Mouse (Mus musculus) hematopoietic stem cell, adult 5-6 weeks (primary cell): ENCODE results near the gene Fgfr1op. TPM values are rescaled to one million over a fixed set of nuclear protein-coding genes. Genes with fewer than 3 reads are reported as not detected.
"Not testable (repeated sequence)": the region's sequence is repeated elsewhere in the genome, so short reads cannot be mapped to it uniquely, and the experiment has no call there.

Experiments
- ATAC-seq, 2 experiments: fragments of 125-278 bp in 1 of 2; replicated peaks in 1 of 2; 2 replicates each; pipeline ENCODE4 v1.8.0; 2016 to 2017; ENCODE audit warnings: inconsistent platforms in 2 of 2, mild to moderate bottlenecking in 2 of 2, moderate number of reproducible peaks in 2 of 2, low read depth in 1 of 2, moderate TSS enrichment in 1 of 2; ENCODE audit not compliant: low FRiP score in 2 of 2, poor library complexity in 2 of 2, severe bottlenecking in 2 of 2, insufficient read depth in 1 of 2, low TSS enrichment in 1 of 2
- total RNA-seq: library from RNA; stranded (forward); fragments of 172-1452, 232-1000 nt; gene quantifications from 2 replicates; pipeline ENCODE4 v1.2.3, GENCODE M21; 2017

Fgfr1op gene
- total RNA-seq, 1 experiment from 2014 or later: 64.7 TPM

DNA sequence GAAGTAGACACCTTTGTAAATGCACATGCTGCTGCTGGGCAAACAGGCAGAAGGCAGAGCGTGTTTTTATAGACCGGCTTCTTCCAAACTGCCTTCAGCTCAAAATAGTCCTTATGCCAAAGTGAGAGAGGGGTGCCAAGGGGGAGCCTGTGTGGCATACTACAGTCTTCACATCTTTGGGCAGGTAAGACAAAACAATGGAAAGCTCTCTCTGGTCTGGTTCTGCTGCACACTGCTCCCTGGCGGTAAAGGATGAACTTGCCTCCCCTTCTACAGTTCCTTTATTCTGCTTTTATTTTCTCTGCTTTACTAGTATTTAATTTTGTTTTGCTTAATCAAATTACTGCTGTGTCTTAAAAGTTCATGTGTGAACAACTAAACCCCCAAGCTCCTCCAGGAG is 4.3 kb upstream of the Fgfr1op start:
- not testable (repeated sequence) for ATAC-seq

DNA sequence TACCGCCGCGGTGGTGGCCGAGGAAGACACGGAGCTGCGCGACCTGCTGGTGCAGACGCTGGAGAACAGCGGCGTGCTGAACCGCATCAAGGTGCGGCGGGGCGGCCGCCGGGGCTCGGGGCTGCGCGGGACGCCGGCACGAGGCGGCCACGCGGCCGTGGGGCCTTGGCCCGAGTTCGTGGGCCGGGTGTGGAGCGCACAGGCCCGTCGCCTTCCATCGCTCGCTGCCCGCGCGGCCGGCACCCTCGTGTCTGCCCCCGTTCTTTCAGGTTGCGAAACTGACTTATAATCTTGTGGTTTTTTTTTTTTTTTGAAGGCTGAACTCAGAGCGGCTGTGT is 276 bp downstream of the Fgfr1op start:
- ATAC-seq: not testable (repeated sequence)

DNA sequence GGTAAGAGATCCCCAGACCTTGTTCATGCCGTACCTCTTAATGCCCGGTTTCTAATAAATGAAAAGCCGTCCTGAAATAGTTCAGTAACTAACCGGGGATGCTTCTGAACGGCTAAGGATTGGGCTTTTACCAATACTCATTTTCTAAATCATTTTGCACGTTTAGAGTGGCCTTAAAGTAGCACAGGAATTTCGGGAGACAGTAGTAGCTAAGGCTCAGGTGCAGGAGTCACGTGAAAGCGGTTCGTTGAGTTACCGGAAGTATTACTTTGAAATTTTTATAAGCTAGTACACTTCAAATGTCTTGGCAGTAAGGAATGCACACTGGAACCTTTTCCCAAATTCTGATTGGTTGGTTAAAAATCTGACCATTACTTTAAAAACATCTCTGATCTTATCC is 676 bp downstream of the Fgfr1op start:
- ATAC-seq: not testable (repeated sequence)

DNA sequence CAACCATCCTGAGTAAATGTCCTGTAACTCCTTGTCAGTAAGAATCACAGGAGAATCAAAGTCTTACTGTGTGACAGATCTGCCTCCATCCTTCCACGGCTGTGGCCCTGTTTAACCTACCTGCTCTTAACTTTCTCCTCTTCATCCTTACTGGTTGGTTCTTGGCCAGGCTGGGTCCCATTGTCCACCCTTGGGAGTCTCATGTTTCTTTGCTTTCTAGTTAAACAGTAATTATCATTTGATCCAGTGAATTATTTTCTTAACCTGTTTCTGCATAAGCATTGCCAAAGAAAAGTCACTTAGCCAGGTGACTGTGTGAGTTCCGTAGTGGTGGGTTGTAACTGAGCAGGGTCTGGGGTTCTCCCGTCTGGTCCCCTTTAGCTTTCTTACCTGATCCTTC is 1.2 kb downstream of the Fgfr1op start:
- ATAC-seq: not testable (repeated sequence)

DNA sequence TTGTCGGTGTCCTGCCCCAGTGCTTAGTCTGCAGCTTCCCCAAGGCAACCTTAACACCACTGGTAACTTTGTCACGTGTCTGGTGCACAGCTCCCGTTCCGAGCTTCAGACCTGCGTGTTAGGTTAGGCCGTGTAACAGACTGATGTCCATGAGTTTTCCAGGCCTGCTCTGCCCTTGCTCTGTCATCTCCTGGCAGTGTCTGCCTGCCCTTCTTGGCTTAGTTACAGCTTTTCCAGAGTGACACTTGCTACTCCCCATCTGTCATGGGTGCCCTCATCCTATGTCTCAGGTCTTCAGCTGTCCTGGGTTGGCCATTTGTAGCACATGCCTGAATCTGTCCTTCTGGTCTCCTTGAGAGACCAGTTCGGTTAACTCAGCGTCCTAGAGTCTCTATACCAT is 2.1 kb downstream of the Fgfr1op start:
- not testable (repeated sequence) for ATAC-seq

DNA sequence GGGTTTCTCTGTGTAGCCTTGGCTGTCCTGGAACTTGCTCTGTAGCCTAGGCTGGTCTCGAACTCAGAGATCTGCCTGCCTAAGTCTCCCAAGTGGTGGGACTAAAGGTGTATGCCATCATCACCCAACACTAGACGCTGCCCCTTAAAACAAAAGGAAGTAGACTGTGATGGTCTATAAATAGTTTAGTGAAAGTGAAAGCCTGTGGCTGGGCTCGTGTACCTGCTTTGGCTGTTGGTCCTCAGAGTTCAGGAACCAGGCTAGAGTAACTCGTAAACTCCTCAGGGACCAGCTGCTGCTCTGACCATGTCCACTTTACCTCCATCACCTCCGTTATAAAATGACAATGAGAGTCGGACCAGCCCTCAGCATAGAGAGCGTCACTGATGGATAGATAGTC is 5.0 kb downstream of the Fgfr1op start:
- ATAC-seq: peak; percentile 43 to 59; a peak in 2 of 4 replicates

DNA sequence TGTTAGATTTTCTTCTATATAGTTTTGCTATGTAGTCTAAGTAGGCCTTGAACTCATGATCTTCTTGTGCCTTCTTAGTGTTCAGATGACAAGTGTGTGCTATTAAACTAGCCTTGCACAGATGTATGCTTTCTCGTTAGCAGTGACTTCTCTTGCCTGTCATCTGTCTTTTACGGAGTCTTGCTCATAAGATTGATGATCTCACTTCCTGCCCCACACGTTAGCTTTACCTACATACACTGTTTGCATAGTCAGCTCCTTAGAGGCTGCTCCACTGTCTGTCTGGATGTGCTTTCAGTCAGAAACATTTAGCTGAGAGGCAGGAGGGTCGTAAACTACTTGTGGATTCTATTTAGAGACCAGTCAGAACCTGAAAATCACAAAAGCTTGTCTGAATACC is 5.8 kb downstream of the Fgfr1op start:
- no peak for ATAC-seq

DNA sequence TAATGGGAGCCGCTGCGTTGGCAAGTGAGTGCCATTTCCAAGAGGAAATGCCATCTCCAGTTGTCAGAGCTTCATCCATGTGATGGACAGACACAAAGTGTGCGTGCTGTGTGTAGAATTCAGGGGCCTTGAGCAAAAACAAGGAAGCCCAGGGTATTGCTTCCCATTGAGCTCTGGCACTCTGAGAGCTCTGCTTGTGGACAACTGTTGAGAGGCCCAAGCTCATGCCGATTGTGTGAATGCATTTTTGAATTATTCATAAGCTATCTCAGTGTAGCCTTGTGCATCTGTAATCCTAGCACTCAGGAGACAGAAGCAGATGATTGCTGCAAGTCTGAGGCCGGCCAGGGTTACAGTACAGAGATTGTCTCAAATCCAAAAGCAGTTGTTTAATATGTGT is 11.8 kb downstream of the Fgfr1op start:
- ATAC-seq: no peak

DNA sequence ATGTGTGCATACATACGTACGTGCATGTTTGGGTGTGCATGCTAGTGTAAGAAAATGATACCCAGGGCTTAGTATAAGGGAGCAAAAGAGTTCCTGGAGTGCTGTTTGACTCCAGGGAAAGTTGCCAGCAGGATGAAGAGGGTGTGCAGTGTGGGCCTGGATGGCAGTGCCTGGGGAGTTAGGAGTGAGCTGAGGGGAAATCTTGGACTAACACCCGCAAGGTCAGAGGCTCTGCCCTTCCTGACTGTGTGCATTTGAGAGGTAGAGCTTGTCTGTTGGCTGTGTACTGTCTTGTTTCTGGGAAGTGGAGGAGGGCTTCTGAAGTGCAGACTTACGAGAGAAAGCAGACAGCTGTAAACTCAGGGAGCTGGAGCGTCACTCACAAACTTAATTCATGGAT is 18.5 kb downstream of the Fgfr1op start:
- no peak for ATAC-seq

DNA sequence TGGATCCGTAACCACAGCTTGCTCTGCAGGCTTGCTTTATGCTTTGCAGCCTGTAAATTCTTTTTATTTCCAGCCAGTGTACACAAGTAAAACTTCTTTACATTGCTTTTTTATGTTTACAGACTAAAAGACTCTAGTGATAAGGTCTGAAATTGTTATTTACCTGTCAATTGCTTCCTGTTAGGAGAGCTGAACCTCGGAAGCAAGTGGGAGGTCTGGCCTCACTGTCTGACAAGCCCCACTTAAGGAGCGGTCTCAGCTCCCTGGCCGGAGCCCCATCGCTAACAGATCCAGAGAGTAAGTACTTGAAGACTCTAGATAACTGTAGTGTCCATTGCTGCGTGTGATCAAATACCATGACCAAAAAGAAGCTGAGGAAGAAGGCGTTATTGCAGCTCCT is 18.9 kb downstream of the Fgfr1op start:
- ATAC-seq: no peak

DNA sequence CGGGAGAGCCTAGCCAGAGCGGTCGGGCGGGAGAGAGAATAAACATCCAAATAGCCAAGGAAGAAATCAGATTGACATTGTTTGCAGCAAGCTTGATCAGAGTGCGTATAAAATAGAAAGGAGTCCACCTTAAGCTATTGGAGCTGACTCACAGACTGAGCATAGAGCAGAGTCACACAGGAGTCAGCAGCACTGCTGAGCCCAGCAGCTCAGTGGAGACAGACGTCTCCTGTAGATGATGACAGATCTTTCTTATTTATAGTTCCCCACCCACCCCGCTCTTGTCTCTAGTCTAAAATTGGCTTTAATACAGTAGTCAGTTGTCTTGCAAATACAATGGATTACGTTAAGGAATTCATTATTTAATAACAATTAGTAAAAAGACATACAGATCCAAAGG is 28.4 kb downstream of the Fgfr1op start:
- no peak for ATAC-seq

DNA sequence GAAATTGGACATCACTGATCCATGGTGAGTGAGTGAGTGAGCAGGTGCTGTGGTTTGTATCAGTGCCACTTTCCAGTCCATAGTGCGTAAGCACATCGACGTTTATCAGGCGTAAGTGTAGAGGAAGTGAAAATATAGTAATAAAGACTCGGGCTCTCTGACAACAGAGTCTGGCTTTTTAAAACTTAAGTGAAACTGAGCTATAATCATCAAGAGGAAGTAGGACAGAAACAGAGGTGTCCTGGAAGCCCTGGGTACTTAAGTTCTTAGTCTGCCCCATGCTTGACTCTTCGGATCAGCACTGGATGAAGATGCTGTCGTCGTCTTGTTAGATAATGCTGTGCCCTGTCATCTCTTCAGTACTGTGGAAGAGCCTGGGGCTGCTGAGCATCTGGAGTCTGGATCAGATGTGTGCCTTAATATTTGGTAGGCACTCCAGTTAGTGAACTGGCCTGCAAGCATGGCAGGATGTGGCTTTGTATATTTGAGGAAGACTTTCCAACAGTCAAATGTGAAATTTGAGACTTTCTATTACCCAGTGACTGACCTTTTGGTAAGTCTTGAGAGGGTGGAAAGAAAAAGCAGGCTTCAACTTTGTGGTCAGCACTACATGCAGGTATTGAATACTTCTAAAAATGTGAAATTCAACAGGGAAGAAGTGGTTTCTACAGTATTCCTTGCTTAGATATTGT is 30.5 kb downstream of the Fgfr1op start:
- peak; percentile 52 to 61 for ATAC-seq

DNA sequence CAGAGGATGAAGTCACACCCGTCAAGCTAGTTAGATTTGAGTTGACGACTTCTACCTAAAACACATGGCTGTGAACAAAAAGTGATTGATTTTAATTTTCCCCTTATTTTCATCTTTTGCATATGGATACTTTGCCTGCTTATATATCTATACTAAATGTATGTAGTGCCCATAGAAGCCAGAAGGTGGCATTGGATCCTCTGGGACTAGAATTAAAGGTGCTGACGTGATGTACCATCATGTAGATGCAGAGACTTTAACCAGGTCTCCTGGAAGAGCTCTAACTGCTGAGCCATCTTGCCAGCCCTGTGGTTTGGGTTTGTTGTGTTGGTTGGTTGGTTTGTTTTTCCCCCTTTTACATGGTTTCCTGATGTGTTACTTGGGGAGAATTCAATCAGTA is 32.4 kb downstream of the Fgfr1op start:
- no peak for ATAC-seq

DNA sequence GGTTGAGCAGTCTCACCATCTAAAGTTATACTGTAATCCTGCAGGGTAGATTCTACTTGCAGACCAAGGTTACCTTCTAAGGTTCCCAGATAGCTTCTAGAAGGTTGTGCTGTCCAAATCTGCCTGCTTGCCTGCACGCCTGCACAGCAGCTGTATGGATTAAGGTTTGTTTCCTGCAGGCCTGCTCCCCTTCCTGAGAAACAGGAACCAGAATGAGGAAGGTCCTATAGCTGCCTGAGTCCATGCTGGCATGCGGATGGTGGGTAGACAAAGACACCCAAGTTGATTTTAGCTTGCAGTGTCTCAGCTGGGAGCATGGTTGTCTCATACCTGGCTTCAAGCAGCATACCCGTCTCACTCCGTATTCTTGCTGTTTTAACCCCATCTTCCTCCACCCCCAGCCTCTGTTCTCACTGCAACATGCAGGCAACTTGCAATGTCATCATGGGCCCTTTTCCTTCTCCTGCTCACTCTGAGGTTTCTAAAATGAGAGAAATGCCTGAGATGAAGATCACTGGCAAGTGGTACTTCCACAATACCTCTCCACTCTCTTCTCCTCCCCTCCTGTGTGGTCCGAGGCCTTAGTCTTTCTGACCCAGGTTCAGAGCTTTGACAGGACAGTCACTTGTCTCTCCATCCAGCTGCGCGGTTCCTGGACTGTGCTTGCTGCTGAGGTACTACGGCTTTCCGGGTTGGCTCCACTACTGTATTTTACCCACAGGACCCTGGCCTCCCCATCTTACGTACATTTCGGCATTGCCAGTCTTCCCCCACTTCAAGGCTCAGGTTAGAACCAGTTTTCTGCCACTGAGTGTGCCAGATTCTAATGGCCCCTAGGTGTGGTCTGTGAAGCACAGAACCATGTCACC is 34.0 kb downstream of the Fgfr1op start:
- peak; percentile 83 to 85 for ATAC-seq

DNA sequence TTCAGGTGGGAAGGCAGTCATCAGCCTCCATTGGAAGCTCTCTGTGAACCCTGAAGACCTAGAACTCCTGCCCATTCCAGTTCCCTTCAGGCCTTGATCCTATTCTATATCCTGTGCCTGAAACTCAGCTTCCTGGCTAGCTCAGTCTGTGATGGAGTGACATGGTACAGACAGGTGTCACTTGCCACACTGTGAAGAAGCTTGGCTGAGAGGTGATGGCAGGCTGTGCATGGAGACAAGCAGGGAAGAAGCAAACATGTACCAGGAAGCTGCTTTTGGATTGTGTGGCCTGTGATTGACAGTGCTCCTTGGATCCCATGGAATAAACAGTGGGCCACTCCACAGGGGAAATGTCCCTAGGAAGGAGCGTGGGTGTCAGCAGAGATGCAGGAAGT is 34.6 kb downstream of the Fgfr1op start:
- no peak for ATAC-seq

DNA sequence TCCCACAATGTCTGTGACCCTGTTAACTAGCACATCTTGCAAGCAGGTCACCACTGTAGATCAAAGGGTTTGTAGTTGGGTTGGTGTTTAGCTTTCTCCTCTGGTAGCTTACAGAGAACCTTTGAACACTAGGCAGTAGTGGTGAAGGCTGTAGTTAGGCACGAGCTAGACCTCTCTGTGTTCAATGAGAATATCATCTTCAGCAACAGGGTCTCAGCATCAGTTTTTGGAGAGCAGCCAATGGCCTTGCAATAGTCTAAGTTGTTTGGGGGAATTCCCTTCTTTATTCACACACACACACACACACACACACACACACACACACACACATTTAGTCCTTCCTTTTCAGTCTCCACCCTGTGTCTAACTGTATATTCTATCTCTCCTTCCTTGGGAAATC is 38.2 kb downstream of the Fgfr1op start:
- ATAC-seq: no peak

DNA sequence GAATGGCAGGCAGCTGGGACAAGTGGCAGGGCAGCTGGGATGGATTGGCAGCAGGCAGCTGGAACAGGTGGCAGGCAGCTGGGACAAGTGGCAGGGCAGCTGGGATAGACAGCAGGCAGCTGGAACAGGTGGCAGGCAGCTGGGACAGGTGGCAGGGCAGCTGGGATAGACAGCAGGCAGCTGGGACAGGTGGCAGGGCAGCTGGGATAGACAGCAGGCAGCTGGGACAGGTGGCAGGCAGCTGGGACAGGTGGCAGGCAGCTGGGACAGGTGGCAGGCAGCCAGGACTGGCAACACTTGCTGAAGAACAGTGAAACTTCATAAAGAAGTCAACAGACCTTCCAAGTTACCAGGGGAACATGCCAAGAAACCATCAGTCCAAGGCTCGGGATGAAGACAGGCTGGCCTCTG is 39.9 kb downstream of the Fgfr1op start:
- not testable (repeated sequence) for ATAC-seq

DNA sequence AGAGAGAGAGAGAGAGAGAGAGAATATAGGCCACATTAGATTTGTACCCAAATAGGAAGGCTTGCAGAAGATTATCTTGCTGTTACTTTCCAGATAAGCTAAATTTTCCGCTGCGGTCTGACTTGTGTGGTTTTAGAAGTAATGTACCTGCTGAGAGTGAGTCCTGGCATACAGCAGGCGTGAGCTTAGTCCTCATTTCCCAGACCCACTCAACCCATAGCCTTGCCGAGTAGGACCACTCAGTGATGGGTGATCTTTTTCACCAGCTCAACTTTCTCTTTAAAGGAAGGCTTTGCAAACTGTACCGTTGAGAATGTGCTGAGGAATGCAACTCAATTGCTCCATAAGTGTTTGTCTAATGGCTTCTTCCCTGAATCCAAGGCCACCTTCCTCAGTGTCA is 41.4 kb downstream of the Fgfr1op start:
- no peak for ATAC-seq

DNA sequence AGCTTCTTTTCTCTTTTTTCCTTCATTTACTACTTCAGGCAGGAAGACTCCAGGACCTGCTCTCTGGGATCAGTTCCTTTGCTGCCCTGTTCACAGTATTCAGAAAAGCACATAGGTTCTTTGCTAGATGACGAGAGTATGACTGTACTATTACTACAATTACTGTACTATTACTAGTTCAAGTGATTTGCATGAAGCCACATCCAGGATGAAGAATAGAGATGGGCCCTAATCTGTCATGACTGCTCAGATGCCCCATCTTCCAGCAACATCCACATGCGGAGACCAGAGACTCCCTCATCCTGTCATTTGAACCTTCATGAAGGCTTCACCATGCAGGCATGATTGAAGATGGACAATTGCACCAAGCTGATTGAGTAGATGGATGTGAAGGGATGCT is 44.4 kb downstream of the Fgfr1op start:
- no peak for ATAC-seq
